Mouse (Mus musculus): ENCODE results near the gene C130050O18Rik. TPM values are rescaled to one million over a fixed set of nuclear protein-coding genes. Genes with fewer than 3 reads are reported as not detected.

Gene C130050O18Rik
- 0.47 TPM for total RNA-seq (2023)

DNA sequence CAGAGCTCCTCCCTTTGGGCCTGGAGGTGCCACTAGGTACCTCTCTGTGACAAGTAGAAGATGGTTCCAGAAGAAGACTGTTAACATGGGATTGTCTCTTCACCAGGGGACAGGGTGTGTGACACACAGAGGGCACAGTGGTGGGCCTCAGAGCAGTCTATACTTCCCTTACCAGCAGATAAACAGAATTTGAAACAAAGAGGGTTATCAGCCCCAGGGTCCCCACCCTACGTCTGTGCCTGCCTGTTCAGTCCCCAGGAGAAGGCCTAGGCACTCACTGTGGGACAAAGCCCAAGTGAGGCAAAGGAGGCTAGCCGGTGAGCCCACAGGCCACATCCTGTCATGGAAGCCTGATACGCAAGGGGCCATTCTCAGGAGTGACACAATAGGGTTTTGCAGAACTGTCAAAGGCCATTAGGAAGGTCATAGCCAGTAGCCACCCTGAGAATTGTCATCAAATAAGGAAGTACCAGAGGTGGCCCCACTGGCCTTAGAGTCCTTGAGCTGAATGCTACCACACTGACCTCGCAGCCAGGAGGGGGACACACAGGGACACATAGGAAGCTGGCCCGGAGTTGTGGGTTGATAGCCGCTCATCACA is at the start of gene C130050O18Rik:
Gene C130050O18Rik (plus strand): TSS at position 480 of the 601 bp plus-strand sequence.

GRCm38 (mm10) chr5:139377468-139378270 is 27.4 kb upstream of the C130050O18Rik start, which contains the start of gene Gpr146:
Gpr146 (plus strand) TSS chr5:139377697.

GRCm38 (mm10) chr5:139423026-139423865 is 18.2 kb downstream of the C130050O18Rik start, which contains the start of gene Gper1:
Gper1 (plus strand) TSS chr5:139423151.

GRCm38 (mm10) chr5:139460384-139461067 is 55.4 kb downstream of the C130050O18Rik start, which contains the start of gene 3110082I17Rik:
3110082I17Rik (minus strand) TSS chr5:139460527.

Other genes starting within 250 kb of the C130050O18Rik start
- 68.1 TPM for gene Sun1, start 204.6 kb upstream of the C130050O18Rik start, total RNA-seq (2023)
- gene Get4, start 153.0 kb upstream of the C130050O18Rik start, total RNA-seq (2023): 46.0 TPM
- gene Adap1, start 79.7 kb upstream of the C130050O18Rik start, total RNA-seq (2023): 4.5 TPM
- 20.9 TPM for gene Cox19, start 53.9 kb upstream of the C130050O18Rik start, total RNA-seq (2023)
- not detected for gene Cyp2w1, start 52.7 kb upstream of the C130050O18Rik start, total RNA-seq (2023)
- gene Gpr146, start 27.6 kb upstream of the C130050O18Rik start, total RNA-seq (2023): 27.5 TPM
- gene Gper1, start 17.9 kb downstream of the C130050O18Rik start, total RNA-seq (2023): not detected
- gene 3110082I17Rik, start 55.2 kb downstream of the C130050O18Rik start, total RNA-seq (2023): 3.4 TPM
- 120 TPM for gene Zfand2a, start 79.3 kb downstream of the C130050O18Rik start, total RNA-seq (2023)
- not detected for gene Uncx, start 138.2 kb downstream of the C130050O18Rik start, total RNA-seq (2023)